Mouse (Mus musculus) liver, embryonic 12.5 days (tissue): ENCODE data around the gene Fam155a. TPM values are rescaled to one million over a fixed set of nuclear protein-coding genes. Genes with fewer than 3 reads are reported as not detected.

Experiments
- ATAC-seq: fragments of 200-750 bp; cut with Nextera tagmentation; 2 replicates; pipeline ENCODE4 v1.8.0; 2017; ENCODE audit warnings: moderate number of reproducible peaks, mild to moderate bottlenecking, moderate library complexity
- H3K27ac ChIP-seq: fragments of 300-500 bp; sonication (generic); 2 replicates; pipeline ENCODE4 v1.5.1; 2016; ENCODE audit warnings: mild to moderate bottlenecking
- H3K27me3 ChIP-seq: fragments of 300-500 bp; sonication (generic); replicated peaks from 2 replicates; pipeline ENCODE4 v1.6.1; 2016; ENCODE audit warnings: mild to moderate bottlenecking, moderate library complexity
- H3K36me3 ChIP-seq: fragments of 300-500 bp; sonication (generic); 2 replicates; pipeline ENCODE4 v1.6.1; 2016; ENCODE audit warnings: mild to moderate bottlenecking, moderate library complexity
- H3K4me1 ChIP-seq: fragments of 300-500 bp; sonication (generic); 2 replicates; pipeline ENCODE4 v1.6.1; 2016
- H3K4me2 ChIP-seq: fragments of 300-500 bp; sonication (generic); 2 replicates; pipeline ENCODE4 v1.6.1; 2016; ENCODE audit warnings: mild to moderate bottlenecking, moderate library complexity
- H3K4me3 ChIP-seq: fragments of 300-500 bp; sonication (generic); 2 replicates; pipeline ENCODE4 v1.5.1; 2016; ENCODE audit warnings: mild to moderate bottlenecking, moderate library complexity
- H3K9ac ChIP-seq: fragments of 300-500 bp; sonication (generic); 2 replicates; pipeline ENCODE4 v1.6.1; 2016; ENCODE audit warnings: mild to moderate bottlenecking, moderate library complexity
- H3K9me3 ChIP-seq: fragments of 300-500 bp; sonication (generic); replicated peaks from 2 replicates; pipeline ENCODE4 v1.6.1; 2016; ENCODE audit warnings: mild to moderate bottlenecking, moderate library complexity
- WGBS: fragments of 180-500 bp; shearing (Covaris S2); methylation state at CpG from one replicate; pipeline ENCODE4 v1.1.7; 2016; ENCODE audit not compliant: insufficient replicate concordance; 5-methylcytosine and 5-hydroxymethylcytosine counted together
- polyA plus RNA-seq: library from polyadenylated mRNA; unstranded; fragments of >200 nt; fragmentation: Nextera tagmentation; extraction: Ambion mirVana; gene quantifications from 2 replicates; pipeline ENCODE4 v1.2.1, GENCODE M21; 2016

Fam155a gene
- polyA plus RNA-seq, 1 experiment from 2014 or later = 0.12 TPM

GRCm38 (mm10) chr8:9303526-9304135, 467.3 kb downstream of the Fam155a start:
- Histone ChIP-seq H3K9ac (no peak overlapping the region), H3K4me3 (no peak overlapping the region), H3K4me2 (no peak overlapping the region), H3K36me3 (no peaks in the 10 kb centered on the region), H3K27me3 (no peaks in the 10 kb centered on the region), H3K4me1 (no peaks in the 10 kb centered on the region), H3K27ac (no peak overlapping the region), H3K9me3 (no peaks in the 10 kb centered on the region)
- ATAC-seq = no peak
- 75% methylated on average over 6 of the region's 6 CpGs for WGBS

GRCm38 (mm10) chr8:9295046-9295445, 475.9 kb downstream of the Fam155a start:
- ATAC-seq = no peak
- 76% methylated on average over 2 of the region's 2 CpGs for WGBS
- Histone ChIP-seq H3K9me3 (no peaks in the 10 kb centered on the region), H3K4me3 (no peak overlapping the region), H3K27me3 (no peaks in the 10 kb centered on the region), H3K4me1 (no peaks in the 10 kb centered on the region), H3K27ac (no peak overlapping the region), H3K9ac (no peak overlapping the region), H3K36me3 (no peaks in the 10 kb centered on the region), H3K4me2 (no peak overlapping the region)

- H3K36me3 ChIP-seq = no peaks in the 10 kb centered on the region
- no peaks in the 10 kb centered on the region for H3K27me3 ChIP-seq
- WGBS = 35% methylated on average over 2 of the region's 2 CpGs
- H3K4me3 ChIP-seq = no peak overlapping the region
- no peak for ATAC-seq
- H3K9ac ChIP-seq = no peak overlapping the region
- H3K4me2 ChIP-seq = no peak overlapping the region
- H3K9me3 ChIP-seq = no peaks in the 10 kb centered on the region
- no peak overlapping the region for H3K27ac ChIP-seq
- H3K4me1 ChIP-seq = no peaks in the 10 kb centered on the region
Observed at GRCm38 (mm10) chr8:9292532-9292931, 478.4 kb downstream of the Fam155a start.

GRCm38 (mm10) chr8:9288015-9288729, 482.8 kb downstream of the Fam155a start:
- H3K4me3 ChIP-seq = no peak overlapping the region
- H3K4me2 ChIP-seq = no peak overlapping the region
- no peaks in the 10 kb centered on the region for H3K4me1 ChIP-seq
- no peaks in the 10 kb centered on the region for H3K9me3 ChIP-seq
- no peaks in the 10 kb centered on the region for H3K36me3 ChIP-seq
- WGBS = 51% methylated on average over 8 of the region's 8 CpGs
- no peak for ATAC-seq
- no peaks in the 10 kb centered on the region for H3K27me3 ChIP-seq
- no peak overlapping the region for H3K9ac ChIP-seq
- no peak overlapping the region for H3K27ac ChIP-seq

- Histone ChIP-seq H3K9me3 (no peaks in the 10 kb centered on the region), H3K27me3 (no peaks in the 10 kb centered on the region), H3K36me3 (no peaks in the 10 kb centered on the region), H3K4me2 (no peak overlapping the region), H3K4me1 (no peaks in the 10 kb centered on the region), H3K4me3 (no peak overlapping the region), H3K9ac (no peak overlapping the region), H3K27ac (no peak overlapping the region)
- ATAC-seq = no peak
- WGBS = 66% methylated on average over 8 of the region's 8 CpGs
Observed at GRCm38 (mm10) chr8:9274117-9274516, 496.8 kb downstream of the Fam155a start.

GRCm38 (mm10) chr8:9264378-9264777, 506.6 kb downstream of the Fam155a start:
- 72% methylated on average over 8 of the region's 8 CpGs for WGBS
- ATAC-seq = no peak

GRCm38 (mm10) chr8:9261527-9261926, 509.4 kb downstream of the Fam155a start:
- Histone ChIP-seq H3K4me3 (no peak overlapping the region), H3K27ac (no peak overlapping the region), H3K27me3 (no peaks in the 10 kb centered on the region), H3K9ac (no peak overlapping the region), H3K36me3 (no peaks in the 10 kb centered on the region), H3K4me1 (no peaks in the 10 kb centered on the region), H3K4me2 (no peak overlapping the region), H3K9me3 (no peaks in the 10 kb centered on the region)
- no peak for ATAC-seq
- 63% methylated on average over 8 of the region's 8 CpGs for WGBS

More at GRCm38 (mm10) chr8:9264378-9264777, 506.6 kb downstream of the Fam155a start:
- Histone ChIP-seq H3K27ac (no peak overlapping the region), H3K9ac (no peak overlapping the region), H3K27me3 (no peaks in the 10 kb centered on the region), H3K4me1 (no peaks in the 10 kb centered on the region), H3K4me3 (no peak overlapping the region), H3K4me2 (no peak overlapping the region), H3K36me3 (no peaks in the 10 kb centered on the region), H3K9me3 (no peaks in the 10 kb centered on the region)

GRCm38 (mm10) chr8:9255316-9255715, 515.6 kb downstream of the Fam155a start:
- H3K9me3 ChIP-seq = no peaks in the 10 kb centered on the region
- H3K4me3 ChIP-seq = no peak overlapping the region
- ATAC-seq = no peak
- WGBS = 71% methylated on average over 5 of the region's 5 CpGs
- H3K4me1 ChIP-seq = no peaks in the 10 kb centered on the region
- no peak overlapping the region for H3K4me2 ChIP-seq
- H3K9ac ChIP-seq = no peak overlapping the region
- no peak overlapping the region for H3K27ac ChIP-seq
- no peaks in the 10 kb centered on the region for H3K36me3 ChIP-seq
- H3K27me3 ChIP-seq = no peaks in the 10 kb centered on the region

GRCm38 (mm10) chr8:9252991-9253390, 518.0 kb downstream of the Fam155a start:
- ATAC-seq = no peak
- Histone ChIP-seq H3K27me3 (no peaks in the 10 kb centered on the region), H3K9me3 (no peaks in the 10 kb centered on the region), H3K9ac (no peak overlapping the region), H3K36me3 (no peaks in the 10 kb centered on the region), H3K4me1 (no peaks in the 10 kb centered on the region), H3K4me3 (no peak overlapping the region), H3K4me2 (no peak overlapping the region), H3K27ac (no peak overlapping the region)
- WGBS = 67% methylated on average over 4 of the region's 4 CpGs

GRCm38 (mm10) chr8:9248109-9248821, 522.7 kb downstream of the Fam155a start:
- Histone ChIP-seq H3K27me3 (no peaks in the 10 kb centered on the region), H3K4me3 (no peak overlapping the region), H3K4me2 (no peak overlapping the region), H3K27ac (no peak overlapping the region), H3K4me1 (no peaks in the 10 kb centered on the region), H3K9me3 (no peaks in the 10 kb centered on the region), H3K36me3 (no peaks in the 10 kb centered on the region), H3K9ac (no peak overlapping the region)
- 63% methylated on average over 17 of the region's 17 CpGs for WGBS
- ATAC-seq = no peak

- no peaks in the 10 kb centered on the region for H3K4me1 ChIP-seq
- H3K36me3 ChIP-seq = no peaks in the 10 kb centered on the region
- H3K27me3 ChIP-seq = no peaks in the 10 kb centered on the region
- no peak overlapping the region for H3K4me2 ChIP-seq
- no peak overlapping the region for H3K4me3 ChIP-seq
- H3K9me3 ChIP-seq = no peaks in the 10 kb centered on the region
- 56% methylated on average over 5 of the region's 5 CpGs for WGBS
- H3K27ac ChIP-seq = no peak overlapping the region
- no peak for ATAC-seq
- no peak overlapping the region for H3K9ac ChIP-seq
Observed at GRCm38 (mm10) chr8:9245994-9246393, 525.0 kb downstream of the Fam155a start.

GRCm38 (mm10) chr8:9240996-9241395, 530.0 kb downstream of the Fam155a start:
- Histone ChIP-seq H3K4me3 (no peak overlapping the region), H3K9me3 (no peaks in the 10 kb centered on the region), H3K36me3 (no peaks in the 10 kb centered on the region), H3K27me3 (no peaks in the 10 kb centered on the region), H3K4me1 (no peaks in the 10 kb centered on the region), H3K9ac (no peak overlapping the region), H3K27ac (no peak overlapping the region), H3K4me2 (no peak overlapping the region)
- ATAC-seq = no peak
- 55% methylated on average over 5 of the region's 5 CpGs for WGBS
